Mouse (Mus musculus) liver, adult 2 months (tissue): Measurements from ENCODE around the gene Olfr668.

Experiments used
- CTCF ChIP-seq: fragments of 200-500 bp; IDR thresholded peaks from 2 replicates; pipeline ENCODE4 v1.5.1; 2011; ENCODE audit warnings: low read depth, low read length, control low read depth
- POLR2A ChIP-seq: fragments of 200-500 bp; IDR thresholded peaks from 2 replicates; pipeline ENCODE4 v1.6.1; 2011; ENCODE audit warnings: low read length, control low read depth; ENCODE audit not compliant: insufficient read depth; ENCODE audit errors: extremely low read depth

- TF ChIP-seq CTCF, result no peak
- TF ChIP-seq POLR2A, result no peak
These were observed at the start of gene Olfr668 for GRCm38 (mm10) chr7:104927957-104928356.
